Mouse (Mus musculus): ENCODE measurements around the gene Olfr645.

DNA sequence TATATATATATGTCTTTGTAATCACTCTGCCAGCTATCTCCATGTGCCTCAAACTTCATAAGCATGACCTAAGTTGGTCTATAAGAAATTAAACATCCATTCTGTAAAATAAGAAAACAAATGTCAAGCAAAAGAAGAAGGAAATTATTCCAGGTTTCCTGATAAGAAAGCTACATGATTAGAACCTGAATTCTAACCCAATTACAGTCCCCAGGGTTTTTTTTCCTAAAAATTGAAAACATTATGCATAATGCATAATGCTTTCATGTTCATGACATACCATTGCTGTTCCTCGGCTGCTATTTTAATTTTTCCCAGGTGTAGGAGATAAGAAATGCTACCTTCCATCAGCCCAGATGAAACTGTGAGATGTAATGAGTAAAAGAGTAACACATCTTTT is at the start of gene Olfr645:
- TF ChIP-seq POLR2A (IDR thresholded peaks at IDR 0.05; ENCODE audit: control insufficient read depth, extremely low read depth, insufficient read depth, low read length, poor library complexity) = no peak
- TF ChIP-seq CTCF (IDR thresholded peaks at IDR 0.05; ENCODE audit: borderline replicate concordance, control insufficient read depth, extremely low read depth, insufficient read depth, low read length, poor library complexity) = no peak

Measured in thymus, adult 2 months (tissue).